Mouse (Mus musculus) myocyte (in vitro differentiated cells): ENCODE results near the gene Slc25a21. TPM values are rescaled to one million over a fixed set of nuclear protein-coding genes. Genes with fewer than 3 reads are reported as not detected.
A peak's percentile ranks its signal among the peaks of the same experiment; 100 is the strongest.

ENCODE experiments used
- H3K27me3 ChIP-seq: one replicate; pipeline ENCODE4 v1.6.1; 2011; ENCODE audit not compliant: control insufficient read depth, insufficient read depth, insufficient read length
- H3K36me3 ChIP-seq: one replicate; pipeline ENCODE4 v1.6.1; 2011; ENCODE audit not compliant: control insufficient read depth, insufficient read depth
- H3K4me2 ChIP-seq: one replicate; pipeline ENCODE4 v1.6.1; 2011; ENCODE audit warnings: low read depth, control low read depth
- H3K4me3 ChIP-seq: one replicate; pipeline ENCODE4 v1.5.1; 2011; ENCODE audit warnings: mild to moderate bottlenecking, control low read depth, moderate library complexity
- H3K79me2 ChIP-seq: one replicate; pipeline ENCODE4 v1.6.1; 2011; ENCODE audit not compliant: control insufficient read depth, insufficient read depth
- H3ac ChIP-seq: one replicate; pipeline ENCODE4 v1.6.1; 2011; ENCODE audit not compliant: control insufficient read depth, insufficient read length
- CEBPB ChIP-seq: IDR thresholded peaks from 2 replicates; pipeline ENCODE4 v1.6.1; 2011; ENCODE audit warnings: mild to moderate bottlenecking, moderate library complexity; ENCODE audit not compliant: poor library complexity, insufficient read depth, severe bottlenecking
- E2F4 ChIP-seq: IDR thresholded peaks from one replicate; pipeline ENCODE4 v1.6.1; 2011; ENCODE audit warnings: mild to moderate bottlenecking, control low read depth, moderate library complexity; ENCODE audit not compliant: insufficient read depth
- MAX ChIP-seq: IDR thresholded peaks from one replicate; pipeline ENCODE4 v1.6.1; 2011; ENCODE audit warnings: low read depth, mild to moderate bottlenecking, control low read depth
- MYOD1 ChIP-seq, 3 experiments: IDR thresholded peaks; one replicate each; pipeline ENCODE4 v1.6.1; 2011; ENCODE audit warnings: control low read depth in 2 of 3, low read depth in 2 of 3, mild to moderate bottlenecking in 2 of 3, moderate library complexity in 1 of 3; ENCODE audit not compliant: insufficient read length in 2 of 3, control insufficient read depth in 1 of 3
- MYOG ChIP-seq, 3 experiments: IDR thresholded peaks; one replicate each; pipeline ENCODE4 v1.6.1; 2011; ENCODE audit warnings: control low read depth in 2 of 3, low read depth in 2 of 3, mild to moderate bottlenecking in 2 of 3; ENCODE audit not compliant: insufficient read length in 2 of 3, control insufficient read depth in 1 of 3, insufficient read depth in 1 of 3
- POLR2A ChIP-seq: IDR thresholded peaks from one replicate; pipeline ENCODE4 v1.6.1; 2011; ENCODE audit warnings: low read depth, mild to moderate bottlenecking, control low read depth, moderate library complexity; ENCODE audit not compliant: insufficient read length
- POLR2AphosphoS2 ChIP-seq: IDR thresholded peaks from one replicate; pipeline ENCODE4 v1.6.1; 2011; ENCODE audit warnings: low read depth, control low read depth; ENCODE audit not compliant: insufficient read length
- REST ChIP-seq: IDR thresholded peaks from one replicate; pipeline ENCODE4 v1.6.1; 2011; ENCODE audit warnings: mild to moderate bottlenecking, control low read depth, moderate library complexity; ENCODE audit not compliant: insufficient read depth, insufficient read length
- SRF ChIP-seq: IDR thresholded peaks from one replicate; pipeline ENCODE4 v1.6.1; 2011; ENCODE audit warnings: low read depth; ENCODE audit not compliant: control insufficient read depth, insufficient read length
- TCF12 ChIP-seq: IDR thresholded peaks from one replicate; pipeline ENCODE4 v1.6.1; 2011; ENCODE audit warnings: mild to moderate bottlenecking, control low read depth; ENCODE audit not compliant: poor library complexity, insufficient read depth, severe bottlenecking
- TCF3 ChIP-seq: IDR thresholded peaks from one replicate; pipeline ENCODE4 v1.6.1; 2011; ENCODE audit warnings: low read depth, control low read depth; ENCODE audit not compliant: insufficient read length
- USF1 ChIP-seq: IDR thresholded peaks from one replicate; pipeline ENCODE4 v1.6.1; 2011; ENCODE audit warnings: low read depth, mild to moderate bottlenecking, control low read depth, moderate library complexity
- polyA plus RNA-seq: library from polyadenylated mRNA; unstranded; fragments of >200 nt; fragmentation: generic; extraction: Trizol; gene quantifications from one replicate; pipeline ENCODE4 v1.2.1, GENCODE M21; 2012; ENCODE audit warnings: missing spikeins

The Slc25a21 gene
- polyA plus RNA-seq, 1 experiment = not detected

- no peak overlapping the region for H3ac ChIP-seq
- no peaks in the 10 kb centered on the region for H3K27me3 ChIP-seq
- TF ChIP-seq USF1 (no peak), TCF12 (no peak), CEBPB (no peak), SRF (no peak), MAX (no peak), E2F4 (no peak), POLR2AphosphoS2 (no peak), MYOD1 (IDR thresholded peaks at IDR 0.05; ENCODE audit: control insufficient read depth in 1 of 3, insufficient read length in 2 of 3, low read depth in 2 of 3) (no peak), POLR2A (no peak), MYOG (IDR thresholded peaks at IDR 0.05; ENCODE audit: control insufficient read depth in 1 of 3, insufficient read depth in 1 of 3, insufficient read length in 2 of 3, low read depth in 2 of 3) (no peak), REST (no peak), TCF3 (no peak)
- H3K4me2 ChIP-seq = peak overlapping the region; percentile 9
- no peak overlapping the region for H3K4me3 ChIP-seq
- no peaks in the 10 kb centered on the region for H3K79me2 ChIP-seq
- H3K36me3 ChIP-seq = no peaks in the 10 kb centered on the region
Observed at GRCm38 (mm10) chr12:56959230-56960051, 237.8 kb downstream of the Slc25a21 start.

GRCm38 (mm10) chr12:56958244-56958643 lies 239.0 kb downstream of the Slc25a21 start:
- Histone ChIP-seq H3ac (no peak overlapping the region), H3K36me3 (no peaks in the 10 kb centered on the region), H3K4me3 (no peak overlapping the region), H3K4me2 (no peak overlapping the region), H3K79me2 (no peaks in the 10 kb centered on the region), H3K27me3 (no peaks in the 10 kb centered on the region)
- TF ChIP-seq MAX (no peak), SRF (no peak), E2F4 (no peak), MYOD1 (IDR thresholded peaks at IDR 0.05; ENCODE audit: control insufficient read depth in 1 of 3, insufficient read length in 2 of 3, low read depth in 2 of 3) (no peak), MYOG (IDR thresholded peaks at IDR 0.05; ENCODE audit: control insufficient read depth in 1 of 3, insufficient read depth in 1 of 3, insufficient read length in 2 of 3, low read depth in 2 of 3) (no peak), TCF12 (no peak), CEBPB (no peak), TCF3 (no peak), POLR2AphosphoS2 (no peak), USF1 (no peak), POLR2A (no peak), REST (no peak)

GRCm38 (mm10) chr12:56951749-56952657 lies 245.3 kb downstream of the Slc25a21 start:
- no peak for TF ChIP-seq USF1
- TF ChIP-seq POLR2AphosphoS2 = no peak
- no peak for TF ChIP-seq SRF
- TF ChIP-seq TCF3 = no peak
- no peak for TF ChIP-seq E2F4
- no peak for TF ChIP-seq MYOD1 (IDR thresholded peaks at IDR 0.05; ENCODE audit: control insufficient read depth in 1 of 3, insufficient read length in 2 of 3, low read depth in 2 of 3)
- no peak for TF ChIP-seq MYOG (IDR thresholded peaks at IDR 0.05; ENCODE audit: control insufficient read depth in 1 of 3, insufficient read depth in 1 of 3, insufficient read length in 2 of 3, low read depth in 2 of 3)
- TF ChIP-seq CEBPB = no peak
- no peak for TF ChIP-seq MAX
- TF ChIP-seq REST = no peak
- TF ChIP-seq TCF12 = no peak
- no peak for TF ChIP-seq POLR2A
- no peaks in the 10 kb centered on the region for H3K79me2 ChIP-seq
- no peaks in the 10 kb centered on the region for H3K36me3 ChIP-seq
- no peak overlapping the region for H3K4me2 ChIP-seq
- H3K27me3 ChIP-seq = no peaks in the 10 kb centered on the region
- H3ac ChIP-seq = no peak overlapping the region
- H3K4me3 ChIP-seq = no peak overlapping the region

- no peak overlapping the region for H3K4me2 ChIP-seq
- no peak for TF ChIP-seq SRF
- no peak for TF ChIP-seq POLR2AphosphoS2
- TF ChIP-seq MYOG (IDR thresholded peaks at IDR 0.05; ENCODE audit: control insufficient read depth in 1 of 3, insufficient read depth in 1 of 3, insufficient read length in 2 of 3, low read depth in 2 of 3) = no peak
- no peak for TF ChIP-seq TCF12
- no peak for TF ChIP-seq MYOD1 (IDR thresholded peaks at IDR 0.05; ENCODE audit: control insufficient read depth in 1 of 3, insufficient read length in 2 of 3, low read depth in 2 of 3)
- no peak for TF ChIP-seq REST
- TF ChIP-seq POLR2A = no peak
- no peak for TF ChIP-seq CEBPB
- TF ChIP-seq MAX = no peak
- TF ChIP-seq E2F4 = no peak
- no peak for TF ChIP-seq TCF3
- no peak for TF ChIP-seq USF1
- H3ac ChIP-seq = no peak overlapping the region
- H3K27me3 ChIP-seq = no peaks in the 10 kb centered on the region
- H3K4me3 ChIP-seq = no peak overlapping the region
- no peaks in the 10 kb centered on the region for H3K36me3 ChIP-seq
- H3K79me2 ChIP-seq = no peaks in the 10 kb centered on the region
Observed at GRCm38 (mm10) chr12:56944265-56944664, 253.0 kb downstream of the Slc25a21 start.
